Mouse (Mus musculus): ENCODE data around the gene Slc26a5. TPM values are rescaled to one million over a fixed set of nuclear protein-coding genes. Genes with fewer than 3 reads are reported as not detected.

Slc26a5 gene
- polyA plus RNA-seq, 1 experiment, result not detected

GRCm38 (mm10) chr5:21866750-21867149 lies 1.3 kb upstream of the Slc26a5 start:
- Histone ChIP-seq H3K4me1 (no peaks in the 10 kb centered on the region), H3K4me3 (replicated peaks) (no peak overlapping the region), H3K36me3 (replicated peaks; ENCODE audit: low read length) (no peaks in the 10 kb centered on the region), H3K27me3 (replicated peaks) (peaks cover 20% of the 10 kb centered on the region), H3K9me3 (peaks cover 6% of the 10 kb centered on the region; the same call in 1 of the 2 replicates)
- TF ChIP-seq FLI1 (IDR thresholded peaks at IDR 0.05; ENCODE audit: low read length) (no peak), GATA1 (IDR thresholded peaks at IDR 0.05; ENCODE audit: borderline replicate concordance, low read length) (no peak)

GRCm38 (mm10) chr5:21866311-21866712 lies 908 bp upstream of the Slc26a5 start:
- Histone ChIP-seq H3K36me3 (replicated peaks; ENCODE audit: low read length) (no peaks in the 10 kb centered on the region), H3K4me3 (replicated peaks) (no peak overlapping the region), H3K9me3 (peaks cover 6% of the 10 kb centered on the region; the same call in 1 of the 2 replicates), H3K27me3 (replicated peaks) (peaks cover 20% of the 10 kb centered on the region), H3K4me1 (no peaks in the 10 kb centered on the region)
- TF ChIP-seq GATA1 (IDR thresholded peaks at IDR 0.05; ENCODE audit: borderline replicate concordance, low read length) (no peak), FLI1 (IDR thresholded peaks at IDR 0.05; ENCODE audit: low read length) (no peak)

- Histone ChIP-seq H3K4me1 (no peaks in the 10 kb centered on the region), H3K36me3 (replicated peaks; ENCODE audit: low read length) (no peaks in the 10 kb centered on the region), H3K27me3 (replicated peaks) (peaks cover 2% of the 10 kb centered on the region), H3K4me3 (replicated peaks) (no peak overlapping the region), H3K9me3 (no peaks in the 10 kb centered on the region)
- TF ChIP-seq FLI1 (IDR thresholded peaks at IDR 0.05; ENCODE audit: low read length) (no peak), GATA1 (IDR thresholded peaks at IDR 0.05; ENCODE audit: borderline replicate concordance, low read length) (no peak)
Observed at GRCm38 (mm10) chr5:21858653-21859052, 6.8 kb downstream of the Slc26a5 start.

GRCm38 (mm10) chr5:21851679-21852340 lies 13.6 kb downstream of the Slc26a5 start:
- TF ChIP-seq GATA1 (IDR thresholded peaks at IDR 0.05; ENCODE audit: borderline replicate concordance, low read length) (no peak), FLI1 (IDR thresholded peaks at IDR 0.05; ENCODE audit: low read length) (no peak)
- Histone ChIP-seq H3K4me3 (replicated peaks) (no peak overlapping the region), H3K4me1 (0 out of 2 replicates have a peak, but pooled peaks cover 2% of the 10 kb centered on the region), H3K36me3 (replicated peaks; ENCODE audit: low read length) (no peaks in the 10 kb centered on the region), H3K27me3 (replicated peaks) (no peaks in the 10 kb centered on the region), H3K9me3 (no peaks in the 10 kb centered on the region)

- Histone ChIP-seq H3K4me3 (replicated peaks) (no peak overlapping the region), H3K4me1 (0 out of 2 replicates have a peak, but pooled peaks cover 4% of the 10 kb centered on the region), H3K36me3 (replicated peaks; ENCODE audit: low read length) (no peaks in the 10 kb centered on the region), H3K27me3 (replicated peaks) (peaks cover under 1% of the 10 kb centered on the region), H3K9me3 (no peaks in the 10 kb centered on the region)
- TF ChIP-seq FLI1 (IDR thresholded peaks at IDR 0.05; ENCODE audit: low read length) (no peak), GATA1 (IDR thresholded peaks at IDR 0.05; ENCODE audit: borderline replicate concordance, low read length) (no peak)
Observed at GRCm38 (mm10) chr5:21847438-21847837, 18.0 kb downstream of the Slc26a5 start.

- 0 out of 2 replicates have a peak, but pooled peaks cover 4% of the 10 kb centered on the region for H3K4me1 ChIP-seq
- H3K4me3 ChIP-seq (replicated peaks), result no peak overlapping the region
- H3K36me3 ChIP-seq (replicated peaks; ENCODE audit: low read length), result no peaks in the 10 kb centered on the region
- peaks cover 2% of the 10 kb centered on the region for H3K27me3 ChIP-seq (replicated peaks)
- no peak for TF ChIP-seq GATA1 (IDR thresholded peaks at IDR 0.05; ENCODE audit: borderline replicate concordance, low read length)
- TF ChIP-seq FLI1 (IDR thresholded peaks at IDR 0.05; ENCODE audit: low read length), result no peak
- no peaks in the 10 kb centered on the region for H3K9me3 ChIP-seq
Observed at GRCm38 (mm10) chr5:21846616-21847290, 18.7 kb downstream of the Slc26a5 start.

- no peaks in the 10 kb centered on the region for H3K36me3 ChIP-seq (replicated peaks; ENCODE audit: low read length)
- no peak overlapping the region for H3K4me3 ChIP-seq (replicated peaks)
- TF ChIP-seq GATA1 (IDR thresholded peaks at IDR 0.05; ENCODE audit: borderline replicate concordance, low read length) (no peak), FLI1 (IDR thresholded peaks at IDR 0.05; ENCODE audit: low read length) (no peak)
Observed at GRCm38 (mm10) chr5:21844676-21845075, 20.7 kb downstream of the Slc26a5 start.

GRCm38 (mm10) chr5:21831761-21832160 lies 33.6 kb downstream of the Slc26a5 start:
- H3K36me3 ChIP-seq (replicated peaks; ENCODE audit: low read length), result no peaks in the 10 kb centered on the region
- TF ChIP-seq FLI1 (IDR thresholded peaks at IDR 0.05; ENCODE audit: low read length), result no peak
- no peak for TF ChIP-seq GATA1 (IDR thresholded peaks at IDR 0.05; ENCODE audit: borderline replicate concordance, low read length)
- no peak overlapping the region for H3K4me3 ChIP-seq (replicated peaks)
- no peaks in the 10 kb centered on the region for H3K27me3 ChIP-seq (replicated peaks)
- H3K9me3 ChIP-seq, result no peaks in the 10 kb centered on the region
- no peaks in the 10 kb centered on the region for H3K4me1 ChIP-seq

More at GRCm38 (mm10) chr5:21844676-21845075, 20.7 kb downstream of the Slc26a5 start:
- Histone ChIP-seq H3K27me3 (replicated peaks) (peaks cover 2% of the 10 kb centered on the region), H3K4me1 (0 out of 2 replicates have a peak, but pooled peaks cover 4% of the 10 kb centered on the region), H3K9me3 (no peaks in the 10 kb centered on the region)

- Histone ChIP-seq H3K9me3 (0 out of 2 replicates have a peak, but pooled peaks cover 4% of the 10 kb centered on the region), H3K4me1 (no peaks in the 10 kb centered on the region), H3K27me3 (replicated peaks) (no peaks in the 10 kb centered on the region), H3K4me3 (replicated peaks) (no peak overlapping the region), H3K36me3 (replicated peaks; ENCODE audit: low read length) (no peaks in the 10 kb centered on the region)
- no peak for TF ChIP-seq FLI1 (IDR thresholded peaks at IDR 0.05; ENCODE audit: low read length)
- no peak for TF ChIP-seq GATA1 (IDR thresholded peaks at IDR 0.05; ENCODE audit: borderline replicate concordance, low read length)
Observed at GRCm38 (mm10) chr5:21828855-21829254, 36.5 kb downstream of the Slc26a5 start.

GRCm38 (mm10) chr5:21827643-21828042 lies 37.8 kb downstream of the Slc26a5 start:
- Histone ChIP-seq H3K4me1 (no peaks in the 10 kb centered on the region), H3K36me3 (replicated peaks; ENCODE audit: low read length) (no peaks in the 10 kb centered on the region), H3K9me3 (peaks cover 4% of the 10 kb centered on the region; the same call in 1 of the 2 replicates), H3K4me3 (replicated peaks) (no peak overlapping the region), H3K27me3 (replicated peaks) (peaks cover 3% of the 10 kb centered on the region)
- TF ChIP-seq FLI1 (IDR thresholded peaks at IDR 0.05; ENCODE audit: low read length) (no peak), GATA1 (IDR thresholded peaks at IDR 0.05; ENCODE audit: borderline replicate concordance, low read length) (no peak)

Data from megakaryocyte, embryonic 14.5 days (primary cell).